Mouse (Mus musculus) kidney, adult 2 months (tissue): ENCODE data around the gene Ninj2.

Source experiments
- CTCF ChIP-seq: fragments of 200-500 bp; conservative IDR thresholded peaks from 2 replicates; pipeline ENCODE4 v1.5.1; 2011; ENCODE audit warnings: low read depth, mild to moderate bottlenecking, control low read depth, low read length, moderate library complexity, mixed read lengths; ENCODE audit not compliant: insufficient read depth, insufficient read length
- POLR2A ChIP-seq: fragments of 200-500 bp; IDR thresholded peaks from one replicate; pipeline ENCODE4 v1.6.1; 2011; ENCODE audit warnings: low read depth, low read length, control low read depth

DNA sequence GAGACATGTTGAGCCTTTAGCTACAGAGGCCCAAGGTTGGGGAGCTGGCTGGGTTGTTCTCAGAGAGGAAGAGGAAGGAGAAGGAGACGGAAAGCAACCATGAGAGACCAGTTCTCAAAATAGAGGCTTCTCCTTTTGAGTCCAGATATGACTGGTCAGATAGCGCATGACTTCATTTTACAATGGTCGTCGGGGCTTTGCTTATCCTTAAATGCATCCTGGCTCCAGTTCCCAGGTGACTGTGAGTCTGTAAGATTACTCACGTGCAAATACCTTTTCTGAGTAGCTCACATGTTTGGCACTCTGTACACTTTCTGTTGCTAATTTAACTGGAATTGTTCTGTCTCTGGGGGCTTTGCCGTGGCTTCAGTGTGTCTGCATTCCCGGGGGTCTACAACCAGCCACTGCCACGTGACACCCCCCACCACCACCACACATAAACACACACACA, 86.6 kb downstream of the Ninj2 start:
- no peak for TF ChIP-seq CTCF
- TF ChIP-seq POLR2A, result no peak
